17 mouse cellular contexts compared by ENCODE assay signal in genomic region chr3:70248655-70249054, GRCm38 (mm10).
DNase-seq lines count a peak whose midpoint lies in the region; ATAC-seq and TF ChIP-seq lines count a peak whose summit lies in the region.
"Had no signal": no experiment of that assay in that cellular context is flagged by ENCODE, and none has a peak within 500 bp of the region (broad histone marks: within the 10 kb centered on the region; RNA-seq: fewer than 3 reads in every experiment).

No protein-coding gene starts in this region.

- H3K36me3 ChIP-seq in forebrain, embryonic 11.5 days (ENCODE audit: control insufficient read depth, insufficient read depth, low read length): no peaks in the 10 kb centered on the region
- no peaks in the 10 kb centered on the region for H3K36me3 ChIP-seq in forebrain, embryonic 15.5 days
- no peaks in the 10 kb centered on the region for H3K36me3 ChIP-seq in hindbrain, embryonic 11.5 days (ENCODE audit: control insufficient read depth, insufficient read depth, low read length)
- no peaks in the 10 kb centered on the region for H3K36me3 ChIP-seq in hindbrain, embryonic 12.5 days
- no peaks in the 10 kb centered on the region for H3K36me3 ChIP-seq in stomach, embryonic 16.5 days (ENCODE audit: control insufficient read depth, insufficient read depth, low read length)
- H3K36me3 ChIP-seq in stomach, postnatal 0 days (ENCODE audit: control insufficient read depth, insufficient read depth, low read length): no peaks in the 10 kb centered on the region
- H3K36me3 ChIP-seq: embryonic facial prominence, embryonic 10.5 days; hindbrain, embryonic 10.5 days had no signal

- whole genome bisulfite sequencing in forebrain, embryonic 11.5 days: 47% methylated on average over 3 of the region's 3 CpGs
- 8% methylated on average over 3 of the region's 3 CpGs for WGBS in forebrain, embryonic 15.5 days
- WGBS in hindbrain, embryonic 11.5 days: 35% methylated on average over 3 of the region's 3 CpGs
- WGBS in hindbrain, embryonic 12.5 days: 45% methylated on average over 3 of the region's 3 CpGs
- WGBS in stomach, embryonic 16.5 days: 37% methylated on average over 3 of the region's 3 CpGs
- 32% methylated on average over 3 of the region's 3 CpGs for WGBS in stomach, postnatal 0 days

- no peak overlapping the region for H3K27ac ChIP-seq in forebrain, embryonic 11.5 days (ENCODE audit: low read depth, low read length)
- no peak overlapping the region for H3K27ac ChIP-seq in forebrain, embryonic 15.5 days (replicated peaks)
- H3K27ac ChIP-seq in hindbrain, embryonic 11.5 days (ENCODE audit: low read depth, low read length): no peak overlapping the region
- no peak overlapping the region for H3K27ac ChIP-seq in hindbrain, embryonic 12.5 days
- no peak overlapping the region for H3K27ac ChIP-seq in stomach, embryonic 16.5 days (ENCODE audit: low read length)
- H3K27ac ChIP-seq in stomach, postnatal 0 days (replicated peaks): no peak overlapping the region
- H3K27ac ChIP-seq: embryonic facial prominence, embryonic 10.5 days; heart, adult 2 months; hindbrain, embryonic 10.5 days had no signal

- DNase-seq in forebrain, embryonic 11.5 days (ENCODE audit: low spot score): no peak
- DNase-seq in hindbrain, embryonic 11.5 days (ENCODE audit: low spot score): no peak
- DNase-seq in stomach, postnatal 0 days (ENCODE audit: low spot score): no peak
- DNase-seq in right cerebral cortex, adult 18-20 months: no peak
- DNase-seq: adrenal gland, postnatal 10 days; cerebellum, adult 11-12 months; cerebellum, adult 9-10 months; cerebellum, postnatal 25 days; gastrocnemius, postnatal 14 days; heart, adult 2 months had no signal

- H3K4me3 ChIP-seq in forebrain, embryonic 11.5 days (ENCODE audit: low read depth, low read length): no peak overlapping the region
- H3K4me3 ChIP-seq in forebrain, embryonic 15.5 days: no peak overlapping the region
- H3K4me3 ChIP-seq in hindbrain, embryonic 11.5 days (ENCODE audit: low read depth, low read length): no peak overlapping the region
- H3K4me3 ChIP-seq in hindbrain, embryonic 12.5 days: no peak overlapping the region
- no peak overlapping the region for H3K4me3 ChIP-seq in stomach, embryonic 16.5 days (replicated peaks; ENCODE audit: low read length)
- no peak overlapping the region for H3K4me3 ChIP-seq in stomach, postnatal 0 days (ENCODE audit: low read depth, low read length)
- H3K4me3 ChIP-seq: embryonic facial prominence, embryonic 10.5 days; heart, adult 2 months; hindbrain, embryonic 10.5 days had no signal

- H3K9me3 ChIP-seq in forebrain, embryonic 11.5 days (ENCODE audit: control insufficient read depth, low read length): no peaks in the 10 kb centered on the region
- no peaks in the 10 kb centered on the region for H3K9me3 ChIP-seq in forebrain, embryonic 15.5 days
- no peaks in the 10 kb centered on the region for H3K9me3 ChIP-seq in hindbrain, embryonic 11.5 days (ENCODE audit: control insufficient read depth, low read length)
- no peaks in the 10 kb centered on the region for H3K9me3 ChIP-seq in hindbrain, embryonic 12.5 days (replicated peaks)
- H3K9me3 ChIP-seq in stomach, embryonic 16.5 days (replicated peaks; ENCODE audit: control insufficient read depth, low read length): no peaks in the 10 kb centered on the region
- H3K9me3 ChIP-seq in stomach, postnatal 0 days (ENCODE audit: control insufficient read depth, low read length): no peaks in the 10 kb centered on the region
- H3K9me3 ChIP-seq: embryonic facial prominence, embryonic 10.5 days; hindbrain, embryonic 10.5 days had no signal

- H3K9ac ChIP-seq in forebrain, embryonic 11.5 days (ENCODE audit: low read length): no peak overlapping the region
- no peak overlapping the region for H3K9ac ChIP-seq in forebrain, embryonic 15.5 days (replicated peaks)
- H3K9ac ChIP-seq in hindbrain, embryonic 11.5 days (ENCODE audit: low read depth, low read length): no peak overlapping the region
- H3K9ac ChIP-seq in hindbrain, embryonic 12.5 days: no peak overlapping the region
- no peak overlapping the region for H3K9ac ChIP-seq in stomach, embryonic 16.5 days (ENCODE audit: low read length)
- no peak overlapping the region for H3K9ac ChIP-seq in stomach, postnatal 0 days (ENCODE audit: low read length)

- H3K4me2 ChIP-seq in forebrain, embryonic 11.5 days (ENCODE audit: low read depth, low read length, severe bottlenecking): no peak overlapping the region
- no peak overlapping the region for H3K4me2 ChIP-seq in forebrain, embryonic 15.5 days (replicated peaks)
- no peak overlapping the region for H3K4me2 ChIP-seq in hindbrain, embryonic 11.5 days (replicated peaks; ENCODE audit: low read depth, low read length)
- H3K4me2 ChIP-seq in hindbrain, embryonic 12.5 days (replicated peaks): no peak overlapping the region
- H3K4me2 ChIP-seq in stomach, embryonic 16.5 days (ENCODE audit: low read depth, low read length): no peak overlapping the region
- no peak overlapping the region for H3K4me2 ChIP-seq in stomach, postnatal 0 days (replicated peaks; ENCODE audit: low read depth)
- H3K4me2 ChIP-seq: heart, embryonic 11.5 days had no signal

- TF ChIP-seq EP300 in stomach, postnatal 0 days (optimal IDR thresholded peaks at IDR 0.05): no peak

- no peaks in the 10 kb centered on the region for H3K4me1 ChIP-seq in forebrain, embryonic 11.5 days (replicated peaks; ENCODE audit: control insufficient read depth, insufficient read depth, low read length)
- H3K4me1 ChIP-seq in forebrain, embryonic 15.5 days: no peaks in the 10 kb centered on the region
- no peaks in the 10 kb centered on the region for H3K4me1 ChIP-seq in hindbrain, embryonic 11.5 days (replicated peaks; ENCODE audit: control insufficient read depth, insufficient read depth, low read length)
- no peaks in the 10 kb centered on the region for H3K4me1 ChIP-seq in hindbrain, embryonic 12.5 days
- no peaks in the 10 kb centered on the region for H3K4me1 ChIP-seq in stomach, embryonic 16.5 days (ENCODE audit: control insufficient read depth, insufficient read depth, low read length)
- H3K4me1 ChIP-seq in stomach, postnatal 0 days (replicated peaks; ENCODE audit: control insufficient read depth, insufficient read depth): no peaks in the 10 kb centered on the region
- H3K4me1 ChIP-seq: embryonic facial prominence, embryonic 10.5 days; hindbrain, embryonic 10.5 days had no signal

- no peaks in the 10 kb centered on the region for H3K27me3 ChIP-seq in forebrain, embryonic 11.5 days (ENCODE audit: control insufficient read depth, insufficient read depth, low read length)
- H3K27me3 ChIP-seq in forebrain, embryonic 15.5 days: no peaks in the 10 kb centered on the region
- no peaks in the 10 kb centered on the region for H3K27me3 ChIP-seq in hindbrain, embryonic 11.5 days (ENCODE audit: control insufficient read depth, insufficient read depth, low read length)
- H3K27me3 ChIP-seq in hindbrain, embryonic 12.5 days: no peaks in the 10 kb centered on the region
- no peaks in the 10 kb centered on the region for H3K27me3 ChIP-seq in stomach, embryonic 16.5 days (ENCODE audit: control insufficient read depth, insufficient read depth, low read length)
- no peaks in the 10 kb centered on the region for H3K27me3 ChIP-seq in stomach, postnatal 0 days (ENCODE audit: control insufficient read depth, insufficient read depth, low read length)

- no peak for TF ChIP-seq CTCF in stomach, postnatal 0 days (IDR thresholded peaks at IDR 0.05; ENCODE audit: low read depth)

- 0 out of 2 replicates have a peak, but pooled peaks have one; percentile 51 for ATAC-seq in forebrain, embryonic 11.5 days (replicated peaks; ENCODE audit: low FRiP score)
- no peak for ATAC-seq in forebrain, embryonic 15.5 days (replicated peaks)
- peak; percentile 43; the same call in 1 of the 2 replicates for ATAC-seq in hindbrain, embryonic 11.5 days (ENCODE audit: low FRiP score)
- no peak; the same call in 1 of the 2 replicates for ATAC-seq in hindbrain, embryonic 12.5 days (ENCODE audit: low FRiP score)
- peak; percentile 47; the same call in 1 of the 2 replicates for ATAC-seq in stomach, embryonic 16.5 days (ENCODE audit: insufficient read depth, low FRiP score)
- ATAC-seq in stomach, postnatal 0 days (ENCODE audit: low FRiP score, low TSS enrichment): no peak
- ATAC-seq: hindbrain, embryonic 16.5 days had no signal

Comparison
In these comparisons a context has a peak if more than half of its experiments do, and no peak if none do; other contexts are left out.
1. ATAC-seq: peak in forebrain, embryonic 11.5 days (single experiment), hindbrain, embryonic 11.5 days (single experiment) and stomach, embryonic 16.5 days (single experiment); none in forebrain, embryonic 15.5 days (single experiment), hindbrain, embryonic 12.5 days (single experiment) and stomach, postnatal 0 days (single experiment).